Mouse (Mus musculus) myocyte (in vitro differentiated cells): ENCODE data around the gene Nfe2.

Experiments used
- E2F4 ChIP-seq: IDR thresholded peaks from one replicate; pipeline ENCODE4 v1.6.1; 2011; ENCODE audit warnings: mild to moderate bottlenecking, control low read depth, moderate library complexity; ENCODE audit not compliant: insufficient read depth
- MAX ChIP-seq: IDR thresholded peaks from one replicate; pipeline ENCODE4 v1.6.1; 2011; ENCODE audit warnings: low read depth, mild to moderate bottlenecking, control low read depth
- MYOD1 ChIP-seq, 3 experiments: IDR thresholded peaks; one replicate each; pipeline ENCODE4 v1.6.1; 2011; ENCODE audit warnings: control low read depth in 2 of 3, low read depth in 2 of 3, mild to moderate bottlenecking in 2 of 3, moderate library complexity in 1 of 3; ENCODE audit not compliant: insufficient read length in 2 of 3, control insufficient read depth in 1 of 3
- POLR2A ChIP-seq: IDR thresholded peaks from one replicate; pipeline ENCODE4 v1.6.1; 2011; ENCODE audit warnings: low read depth, mild to moderate bottlenecking, control low read depth, moderate library complexity; ENCODE audit not compliant: insufficient read length
- POLR2AphosphoS2 ChIP-seq: IDR thresholded peaks from one replicate; pipeline ENCODE4 v1.6.1; 2011; ENCODE audit warnings: low read depth, control low read depth; ENCODE audit not compliant: insufficient read length
- TCF12 ChIP-seq: IDR thresholded peaks from one replicate; pipeline ENCODE4 v1.6.1; 2011; ENCODE audit warnings: mild to moderate bottlenecking, control low read depth; ENCODE audit not compliant: poor library complexity, insufficient read depth, severe bottlenecking
- USF1 ChIP-seq: IDR thresholded peaks from one replicate; pipeline ENCODE4 v1.6.1; 2011; ENCODE audit warnings: low read depth, mild to moderate bottlenecking, control low read depth, moderate library complexity

- TF ChIP-seq POLR2A (no peak), USF1 (no peak), MYOD1 (IDR thresholded peaks at IDR 0.05; ENCODE audit: control insufficient read depth in 1 of 3, insufficient read length in 2 of 3, low read depth in 2 of 3) (no peak), TCF12 (no peak), POLR2AphosphoS2 (no peak), E2F4 (no peak), MAX (no peak)
Observed at GRCm38 (mm10) chr15:103221386-103221785, 36.8 kb downstream of the Nfe2 start.
